Mouse (Mus musculus): ENCODE results near the gene Rab5c. TPM values are rescaled to one million over a fixed set of nuclear protein-coding genes. Genes with fewer than 3 reads are reported as not detected.
A peak's percentile ranks its signal among the peaks of the same experiment; 100 is the strongest.

Rab5c gene
- total and polyA plus RNA-seq, 2 experiments from 2014 or later, result 34.4 to 250 TPM

GRCm38 (mm10) chr11:100778069-100778468 is 40.1 kb upstream of the Rab5c start:
- Histone ChIP-seq H3K4me1 (ENCODE audit: insufficient read depth, low read length) (no peaks in the 10 kb centered on the region), H3K4me2 (ENCODE audit: low read depth, low read length, poor library complexity, severe bottlenecking) (no peak overlapping the region), H3K9ac (replicated peaks; ENCODE audit: low read length, poor library complexity, severe bottlenecking) (no peak overlapping the region), H3K4me3 (ENCODE audit: low read depth, low read length) (no peak overlapping the region), H3K27ac (ENCODE audit: low read depth, low read length) (no peak overlapping the region), H3K27me3 (ENCODE audit: insufficient read depth, low read length) (no peaks in the 10 kb centered on the region), H3K36me3 (ENCODE audit: insufficient read depth, low read length) (peaks cover 18% of the 10 kb centered on the region), H3K9me3 (ENCODE audit: low read length) (no peaks in the 10 kb centered on the region)
- no peak for DNase-seq (ENCODE audit: low spot score)
- TF ChIP-seq CTCF (IDR thresholded peaks at IDR 0.05), result no peak
- no peak for ATAC-seq (ENCODE audit: low FRiP score)
- 81% methylated on average over 3 of the region's 3 CpGs for WGBS

DNA sequence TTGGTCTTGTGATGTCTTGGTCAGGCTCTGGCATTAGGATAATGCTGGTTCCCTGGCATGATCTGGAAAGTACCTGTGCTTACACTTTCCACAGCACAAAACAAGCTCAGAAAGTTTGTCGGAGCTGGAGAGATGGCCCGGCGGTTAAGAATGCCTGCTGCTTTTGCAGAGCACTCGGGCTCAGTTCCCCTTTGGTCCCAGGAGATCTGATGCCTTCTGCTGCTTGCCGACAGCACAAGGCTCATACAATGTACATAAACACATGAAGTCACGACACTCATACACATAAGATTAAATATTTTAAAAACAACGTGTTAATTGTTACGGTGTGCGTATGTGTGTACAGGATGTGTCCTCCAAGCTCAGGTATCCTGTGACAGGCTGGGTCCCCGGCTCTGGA is 37.9 kb upstream of the Rab5c start:
- 80% methylated on average over 10 of the region's 10 CpGs for WGBS
- H3K9ac ChIP-seq (replicated peaks; ENCODE audit: low read length, poor library complexity, severe bottlenecking), result no peak overlapping the region
- ATAC-seq (ENCODE audit: low FRiP score) (no peak), DNase-seq (ENCODE audit: low spot score) (no peak)
- no peak overlapping the region for H3K27ac ChIP-seq (ENCODE audit: low read depth, low read length)
- no peak for TF ChIP-seq CTCF (IDR thresholded peaks at IDR 0.05)
- no peaks in the 10 kb centered on the region for H3K9me3 ChIP-seq (ENCODE audit: low read length)
- H3K4me3 ChIP-seq (ENCODE audit: low read depth, low read length), result no peak overlapping the region
- H3K27me3 ChIP-seq (ENCODE audit: insufficient read depth, low read length), result no peaks in the 10 kb centered on the region
- H3K4me2 ChIP-seq (ENCODE audit: low read depth, low read length, poor library complexity, severe bottlenecking), result no peak overlapping the region
- H3K36me3 ChIP-seq (ENCODE audit: insufficient read depth, low read length), result peaks cover 3% of the 10 kb centered on the region; the same call in 1 of the 2 replicates
- no peaks in the 10 kb centered on the region for H3K4me1 ChIP-seq (ENCODE audit: insufficient read depth, low read length)

DNA sequence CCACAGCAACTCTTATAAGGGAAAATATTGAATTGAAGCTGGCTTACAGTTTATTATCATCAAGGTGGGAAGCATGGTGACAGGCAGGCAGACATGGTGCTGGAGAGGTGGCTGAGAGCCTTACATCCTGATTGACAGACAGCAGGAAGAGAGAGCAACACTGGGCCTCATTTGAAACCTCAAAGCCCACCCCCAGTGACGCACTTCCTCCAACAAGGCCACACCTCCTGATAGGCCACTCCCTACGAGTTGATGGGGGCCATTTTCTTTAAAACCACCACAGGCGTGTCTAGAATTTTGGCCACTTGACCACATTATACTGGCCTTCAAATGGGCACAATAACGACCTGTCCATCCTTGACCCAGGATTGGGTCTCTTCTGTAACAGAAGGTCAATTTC is 36.2 kb upstream of the Rab5c start:
- no peak overlapping the region for H3K4me3 ChIP-seq (ENCODE audit: low read depth, low read length)
- WGBS, result 78% methylated on average over 4 of the region's 4 CpGs
- H3K27ac ChIP-seq (ENCODE audit: low read depth, low read length), result no peak overlapping the region
- no peaks in the 10 kb centered on the region for H3K36me3 ChIP-seq (ENCODE audit: insufficient read depth, low read length)
- H3K9ac ChIP-seq (replicated peaks; ENCODE audit: low read length, poor library complexity, severe bottlenecking), result no peak overlapping the region
- TF ChIP-seq CTCF (IDR thresholded peaks at IDR 0.05), result no peak
- peaks cover 5% of the 10 kb centered on the region; the same call in 1 of the 2 replicates for H3K4me1 ChIP-seq (ENCODE audit: insufficient read depth, low read length)
- H3K9me3 ChIP-seq (ENCODE audit: low read length), result no peaks in the 10 kb centered on the region
- ATAC-seq (ENCODE audit: low FRiP score), result no peak
- H3K4me2 ChIP-seq (ENCODE audit: low read depth, low read length, poor library complexity, severe bottlenecking), result no peak overlapping the region
- H3K27me3 ChIP-seq (ENCODE audit: insufficient read depth, low read length), result no peaks in the 10 kb centered on the region
- no peak for DNase-seq (ENCODE audit: low spot score)

- Histone ChIP-seq H3K27me3 (ENCODE audit: insufficient read depth, low read length) (no peaks in the 10 kb centered on the region), H3K27ac (ENCODE audit: low read depth, low read length) (0 out of 2 replicates have a peak within 1 kb of the TSS, but pooled peaks have one; percentile 38), H3K4me2 (ENCODE audit: low read depth, low read length, poor library complexity, severe bottlenecking) (peak within 1 kb of the TSS; percentile 51), H3K9ac (replicated peaks; ENCODE audit: low read length, poor library complexity, severe bottlenecking) (peak within 1 kb of the TSS; percentile 54), H3K9me3 (ENCODE audit: low read length) (no peaks in the 10 kb centered on the region), H3K36me3 (ENCODE audit: insufficient read depth, low read length) (no peaks in the 10 kb centered on the region), H3K4me1 (ENCODE audit: insufficient read depth, low read length) (peaks cover 5% of the 10 kb centered on the region; the same call in 1 of the 2 replicates), H3K4me3 (ENCODE audit: low read depth, low read length) (peak within 1 kb of the TSS; percentile 54)
- 24% methylated on average over 17 of the region's 17 CpGs for WGBS
- no peak for TF ChIP-seq CTCF (IDR thresholded peaks at IDR 0.05)
- DNase-seq (ENCODE audit: low spot score), result peak; percentile 80
- ATAC-seq (ENCODE audit: low FRiP score), result peak; percentile 69; the same call in 1 of the 2 replicates
Observed at GRCm38 (mm10) chr11:100770646-100771408, 32.8 kb upstream of the Rab5c start, which contains the start of gene Ghdc. Gene Ghdc (minus strand): TSS chr11:100770957.

DNA sequence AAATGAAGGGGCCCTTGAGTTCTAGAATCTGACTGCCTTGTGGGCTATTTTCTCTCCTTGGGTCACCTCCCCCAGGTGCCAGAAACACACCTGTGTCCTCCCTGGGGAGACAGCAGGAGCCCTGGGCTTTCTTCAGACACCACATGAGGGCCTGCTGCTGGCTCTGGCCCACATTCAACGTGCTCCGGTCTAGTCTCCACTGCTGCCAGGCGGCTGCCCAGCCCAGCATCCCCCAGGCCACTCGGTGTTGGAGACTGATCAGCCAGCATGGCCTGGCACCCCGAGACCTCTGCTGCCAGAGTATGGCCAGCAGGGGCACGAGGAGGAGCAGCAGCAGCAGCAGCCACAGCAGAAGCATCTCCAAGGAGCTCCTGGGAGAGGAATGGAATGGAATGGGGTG is 32.0 kb upstream of the Rab5c start:
- WGBS, result 43% methylated on average over 6 of the region's 6 CpGs
- Histone ChIP-seq H3K27ac (ENCODE audit: low read depth, low read length) (no peak overlapping the region), H3K27me3 (ENCODE audit: insufficient read depth, low read length) (no peaks in the 10 kb centered on the region), H3K36me3 (ENCODE audit: insufficient read depth, low read length) (no peaks in the 10 kb centered on the region), H3K9ac (replicated peaks; ENCODE audit: low read length, poor library complexity, severe bottlenecking) (peak overlapping the region; percentile 54; the same call in 1 of the 2 replicates), H3K4me2 (ENCODE audit: low read depth, low read length, poor library complexity, severe bottlenecking) (peak overlapping the region; percentile 51), H3K4me1 (ENCODE audit: insufficient read depth, low read length) (peaks cover 5% of the 10 kb centered on the region; the same call in 1 of the 2 replicates), H3K9me3 (ENCODE audit: low read length) (no peaks in the 10 kb centered on the region), H3K4me3 (ENCODE audit: low read depth, low read length) (peak overlapping the region; percentile 54; the same call in 1 of the 2 replicates)
- TF ChIP-seq CTCF (IDR thresholded peaks at IDR 0.05), result peak; percentile 23; the same call in 1 of the 2 replicates
- DNase-seq (ENCODE audit: low spot score), result no peak
- no peak for ATAC-seq (ENCODE audit: low FRiP score)

DNA sequence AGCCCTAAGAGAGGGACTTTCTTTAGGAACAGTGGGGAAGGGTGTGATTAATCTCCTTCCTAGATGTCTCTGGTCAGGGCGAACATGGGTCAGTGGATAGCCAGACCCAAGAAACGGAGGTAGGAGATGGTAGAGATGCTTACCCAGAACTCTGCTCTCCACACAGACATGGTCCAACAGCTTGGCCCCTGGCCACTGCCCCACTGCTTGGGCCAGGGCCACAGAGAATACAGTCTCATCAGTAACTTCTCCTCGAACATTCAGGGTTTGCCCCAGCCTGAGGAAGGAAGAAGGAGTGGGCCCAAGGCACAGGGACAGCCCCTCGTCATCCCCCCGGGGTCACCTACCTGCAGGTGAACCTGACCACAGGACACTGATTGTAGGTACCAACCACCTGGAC is 29.9 kb upstream of the Rab5c start:
- Histone ChIP-seq H3K27ac (ENCODE audit: low read depth, low read length) (no peak overlapping the region), H3K4me1 (ENCODE audit: insufficient read depth, low read length) (peaks cover 5% of the 10 kb centered on the region; the same call in 1 of the 2 replicates), H3K36me3 (ENCODE audit: insufficient read depth, low read length) (no peaks in the 10 kb centered on the region), H3K27me3 (ENCODE audit: insufficient read depth, low read length) (no peaks in the 10 kb centered on the region), H3K9ac (replicated peaks; ENCODE audit: low read length, poor library complexity, severe bottlenecking) (no peak overlapping the region), H3K4me3 (ENCODE audit: low read depth, low read length) (no peak overlapping the region), H3K4me2 (ENCODE audit: low read depth, low read length, poor library complexity, severe bottlenecking) (no peak overlapping the region), H3K9me3 (ENCODE audit: low read length) (no peaks in the 10 kb centered on the region)
- no peak for TF ChIP-seq CTCF (IDR thresholded peaks at IDR 0.05)
- DNase-seq (ENCODE audit: low spot score), result no peak
- WGBS, result 89% methylated on average over 5 of the region's 5 CpGs
- ATAC-seq (ENCODE audit: low FRiP score), result no peak

Measured in midbrain, postnatal 0 days (tissue).